Mouse (Mus musculus) lung, adult 18-20 months (tissue): ENCODE results near the gene Tet2.

Experiments
- DNase-seq, 2 experiments: peaks; one replicate each; pipeline ENCODE4 v3.0.0; 2022; ENCODE audit warnings: mixed read lengths in 2 of 2

The Tet2 gene

DNA sequence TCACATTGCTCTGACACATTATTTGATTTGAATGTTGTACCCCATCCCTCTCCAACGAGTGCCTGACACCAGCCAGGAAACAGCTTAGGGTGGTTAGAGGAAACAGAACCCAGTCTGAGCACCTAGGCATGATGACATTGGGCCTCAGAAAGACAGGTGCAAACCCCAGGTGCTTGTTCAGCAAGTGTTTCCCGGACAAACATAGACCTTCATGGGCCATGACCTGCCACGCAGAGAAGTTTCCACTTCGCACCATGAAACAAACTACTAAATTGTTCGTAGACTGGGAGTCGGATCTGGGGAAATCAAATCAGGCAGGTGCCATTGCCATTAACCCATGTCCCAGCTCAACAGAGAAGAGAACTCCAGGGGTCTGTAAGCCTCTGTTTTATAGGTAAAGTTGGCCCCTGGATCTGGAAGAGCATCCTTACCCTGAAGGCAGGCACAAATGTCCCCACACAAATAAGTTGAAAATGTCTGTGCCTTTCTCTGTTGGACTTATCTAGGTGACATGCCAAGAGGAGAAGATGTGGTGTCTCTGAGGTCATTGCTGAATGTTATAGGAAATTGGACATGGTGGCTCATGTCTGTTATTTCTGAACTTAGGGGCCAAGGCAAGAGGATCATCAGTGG, 109.7 kb downstream of the Tet2 start:
- no peak for DNase-seq

DNA sequence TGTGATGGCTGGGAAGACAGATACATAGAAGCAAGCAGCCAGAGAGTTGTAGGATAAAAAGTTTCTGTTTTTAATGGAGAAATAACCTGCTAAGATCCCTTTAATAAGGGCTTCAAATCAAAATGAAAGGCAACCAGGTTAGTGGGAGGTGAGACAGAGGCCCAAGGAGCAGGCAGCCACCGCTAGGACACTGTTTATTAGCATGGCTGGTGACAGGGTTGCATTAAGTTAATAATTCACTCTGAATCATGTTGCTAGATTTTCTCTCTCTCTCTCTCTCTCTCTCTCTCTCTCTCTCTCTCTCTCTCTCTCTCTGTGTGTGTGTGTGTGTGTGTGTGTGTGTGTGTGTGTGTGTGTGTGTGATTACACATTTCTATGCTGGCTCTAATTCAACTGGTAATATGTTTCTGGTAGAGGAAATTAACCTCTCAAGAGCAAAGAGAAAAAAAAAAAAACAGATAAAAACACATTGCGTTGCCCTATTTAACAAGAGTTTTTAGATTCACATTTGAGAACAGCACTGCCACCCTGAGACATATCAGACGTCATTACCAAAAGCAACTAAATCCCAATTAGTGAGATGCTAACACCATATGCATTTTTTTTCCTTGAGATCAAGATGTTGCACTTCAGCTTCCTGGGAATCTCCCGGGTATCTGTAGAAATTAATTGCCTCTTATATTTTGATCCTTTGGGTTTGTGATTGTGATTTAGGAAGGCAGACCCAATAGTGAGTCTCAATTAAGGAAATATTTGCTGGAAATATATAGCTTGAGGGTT, 115.4 kb downstream of the Tet2 start:
- DNase-seq, result no peak

DNA sequence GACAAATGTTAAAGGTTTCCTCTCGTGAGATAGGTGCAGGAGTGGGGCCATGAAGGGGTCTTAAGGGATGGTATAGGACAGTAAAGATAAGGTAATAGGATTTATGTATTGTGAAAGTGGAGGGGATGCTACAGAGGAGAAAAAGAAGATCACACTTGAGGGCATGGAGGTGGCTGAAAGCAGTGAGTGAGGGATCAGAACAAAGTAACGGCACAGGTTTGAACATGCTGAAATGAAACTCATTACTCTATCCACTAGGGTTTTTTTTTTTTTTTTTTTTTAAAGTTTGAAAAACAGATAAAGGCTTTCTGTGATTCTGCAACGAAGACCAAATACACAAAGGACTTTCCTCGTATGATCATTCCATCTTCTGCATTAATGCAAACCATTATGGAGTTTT, 116.9 kb downstream of the Tet2 start:
- no peak for DNase-seq

DNA sequence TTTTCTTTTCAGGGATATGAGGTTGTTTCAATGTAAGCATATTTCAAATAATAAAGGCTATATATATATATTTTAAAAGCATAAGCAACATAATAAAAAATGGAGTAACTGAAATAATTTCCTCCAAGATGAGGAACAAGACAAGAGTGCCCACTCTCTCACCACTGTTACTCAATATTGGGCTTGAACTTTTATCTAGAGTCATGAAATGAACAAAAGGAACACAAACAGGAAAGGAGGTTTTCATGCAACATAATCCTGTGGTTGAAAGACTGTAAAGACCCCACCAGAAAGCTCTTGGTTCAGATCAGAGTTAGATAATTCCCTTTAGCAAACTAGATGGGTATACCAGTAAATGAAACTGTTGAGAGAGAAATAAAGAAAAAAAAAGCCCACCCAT, 121.9 kb downstream of the Tet2 start:
- no peak for DNase-seq

DNA sequence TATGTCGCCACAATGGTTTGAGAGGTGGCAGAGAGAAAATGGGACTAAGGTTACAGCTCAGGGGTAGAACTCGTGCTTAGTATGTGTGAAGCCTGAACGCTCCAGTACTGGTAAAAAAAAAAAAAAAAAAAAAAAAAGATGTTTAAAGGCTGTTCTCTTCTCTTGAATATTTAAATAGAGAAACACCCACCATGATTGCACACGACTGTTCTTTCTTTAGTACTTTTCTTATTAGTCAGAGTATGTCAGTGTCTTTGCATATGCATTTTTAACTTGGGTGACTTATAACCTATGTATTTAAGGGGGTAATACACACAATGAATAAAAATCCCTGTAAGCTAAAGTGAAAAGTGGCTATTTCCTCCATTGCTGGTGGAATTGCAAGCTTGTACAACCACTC, 130.2 kb downstream of the Tet2 start:
- no peak for DNase-seq
